Mouse (Mus musculus): ENCODE results near the gene Ccnjl. TPM values are rescaled to one million over a fixed set of nuclear protein-coding genes. Genes with fewer than 3 reads are reported as not detected.
A peak's percentile ranks its signal among the peaks of the same experiment; 100 is the strongest.

The Ccnjl gene
- polyA plus RNA-seq, 1 experiment from 2014 or later = 13.5 TPM

- Histone ChIP-seq H3K4me3 (replicated peaks) (no peak overlapping the region), H3K9ac (no peak overlapping the region), H3K4me1 (0 out of 2 replicates have a peak, but pooled peaks cover 6% of the 10 kb centered on the region), H3K9me3 (no peaks in the 10 kb centered on the region), H3K36me3 (no peaks in the 10 kb centered on the region), H3K27me3 (replicated peaks) (no peaks in the 10 kb centered on the region), H3K27ac (no peak overlapping the region), H3K4me2 (no peak overlapping the region)
- WGBS = 70% methylated on average over 10 of the region's 10 CpGs
- no peak for ATAC-seq (ENCODE audit: insufficient read depth, low FRiP score, low read depth)
Observed at GRCm38 (mm10) chr11:43610006-43610661, 81.5 kb downstream of the Ccnjl start.

- H3K36me3 ChIP-seq = no peaks in the 10 kb centered on the region
- no peaks in the 10 kb centered on the region for H3K9me3 ChIP-seq
- no peak overlapping the region for H3K9ac ChIP-seq
- no peak overlapping the region for H3K4me2 ChIP-seq
- 0 out of 2 replicates have a peak, but pooled peaks cover 6% of the 10 kb centered on the region for H3K4me1 ChIP-seq
- no peak overlapping the region for H3K27ac ChIP-seq
- no peaks in the 10 kb centered on the region for H3K27me3 ChIP-seq (replicated peaks)
- WGBS = 70% methylated on average over 5 of the region's 5 CpGs
- H3K4me3 ChIP-seq (replicated peaks) = no peak overlapping the region
- ATAC-seq (ENCODE audit: insufficient read depth, low FRiP score, low read depth) = no peak
Observed at GRCm38 (mm10) chr11:43610662-43611033, 82.1 kb downstream of the Ccnjl start.

GRCm38 (mm10) chr11:43612834-43613488 lies 84.4 kb downstream of the Ccnjl start:
- H3K36me3 ChIP-seq = no peaks in the 10 kb centered on the region
- no peak overlapping the region for H3K9ac ChIP-seq
- H3K27me3 ChIP-seq (replicated peaks) = no peaks in the 10 kb centered on the region
- H3K4me2 ChIP-seq = no peak overlapping the region
- H3K27ac ChIP-seq = peak overlapping the region; percentile 41; the same call in 1 of the 2 replicates
- 26% methylated on average over 12 of the region's 12 CpGs for WGBS
- H3K4me3 ChIP-seq (replicated peaks) = no peak overlapping the region
- ATAC-seq (ENCODE audit: insufficient read depth, low FRiP score, low read depth) = peak; percentile 38; the same call in 1 of the 2 replicates
- peaks cover 13% of the 10 kb centered on the region for H3K4me1 ChIP-seq
- no peaks in the 10 kb centered on the region for H3K9me3 ChIP-seq

- H3K27me3 ChIP-seq (replicated peaks) = no peaks in the 10 kb centered on the region
- peak overlapping the region; percentile 65 for H3K27ac ChIP-seq
- no peaks in the 10 kb centered on the region for H3K36me3 ChIP-seq
- no peak overlapping the region for H3K9ac ChIP-seq
- ATAC-seq (ENCODE audit: insufficient read depth, low FRiP score, low read depth) = peak; percentile 34; the same call in 1 of the 2 replicates
- H3K4me1 ChIP-seq = peaks cover 14% of the 10 kb centered on the region
- no peak overlapping the region for H3K4me2 ChIP-seq
- no peaks in the 10 kb centered on the region for H3K9me3 ChIP-seq
- no peak overlapping the region for H3K4me3 ChIP-seq (replicated peaks)
- WGBS = 35% methylated on average over 5 of the region's 5 CpGs
Observed at GRCm38 (mm10) chr11:43617924-43618323, 89.3 kb downstream of the Ccnjl start.

- Histone ChIP-seq H3K9me3 (no peaks in the 10 kb centered on the region), H3K27ac (peak overlapping the region; percentile 65), H3K4me3 (replicated peaks) (no peak overlapping the region), H3K27me3 (replicated peaks) (no peaks in the 10 kb centered on the region), H3K4me1 (peaks cover 13% of the 10 kb centered on the region), H3K9ac (no peak overlapping the region), H3K36me3 (no peaks in the 10 kb centered on the region), H3K4me2 (no peak overlapping the region)
- peak; percentile 20; the same call in 1 of the 2 replicates for ATAC-seq (ENCODE audit: insufficient read depth, low FRiP score, low read depth)
- 58% methylated on average over 7 of the region's 7 CpGs for WGBS
Observed at GRCm38 (mm10) chr11:43618403-43618802, 89.8 kb downstream of the Ccnjl start.

- no peak overlapping the region for H3K27ac ChIP-seq
- H3K4me3 ChIP-seq (replicated peaks) = no peak overlapping the region
- no peak overlapping the region for H3K4me2 ChIP-seq
- no peaks in the 10 kb centered on the region for H3K9me3 ChIP-seq
- no peaks in the 10 kb centered on the region for H3K27me3 ChIP-seq (replicated peaks)
- H3K9ac ChIP-seq = no peak overlapping the region
- 63% methylated on average over 5 of the region's 5 CpGs for whole genome bisulfite sequencing
- H3K4me1 ChIP-seq = peaks cover 19% of the 10 kb centered on the region
- no peak for ATAC-seq (ENCODE audit: insufficient read depth, low FRiP score, low read depth)
- no peaks in the 10 kb centered on the region for H3K36me3 ChIP-seq
Observed at GRCm38 (mm10) chr11:43621769-43622168, 93.2 kb downstream of the Ccnjl start.

GRCm38 (mm10) chr11:43624341-43624740 lies 95.8 kb downstream of the Ccnjl start:
- no peak for ATAC-seq (ENCODE audit: insufficient read depth, low FRiP score, low read depth)
- H3K4me1 ChIP-seq = peaks cover 14% of the 10 kb centered on the region
- WGBS = 97% methylated on average over 1 of the region's 1 CpGs

GRCm38 (mm10) chr11:43626300-43626926 lies 97.8 kb downstream of the Ccnjl start:
- Histone ChIP-seq H3K4me3 (replicated peaks) (peak overlapping the region; percentile 16), H3K27ac (peak overlapping the region; percentile 70), H3K4me2 (peak overlapping the region; percentile 53), H3K9me3 (no peaks in the 10 kb centered on the region), H3K27me3 (replicated peaks) (no peaks in the 10 kb centered on the region), H3K4me1 (peaks cover 14% of the 10 kb centered on the region), H3K9ac (no peak overlapping the region), H3K36me3 (no peaks in the 10 kb centered on the region)
- WGBS = 10% methylated on average over 12 of the region's 12 CpGs
- ATAC-seq (ENCODE audit: insufficient read depth, low FRiP score, low read depth) = peak; percentile 64

More at GRCm38 (mm10) chr11:43624341-43624740, 95.8 kb downstream of the Ccnjl start:
- Histone ChIP-seq H3K9me3 (no peaks in the 10 kb centered on the region), H3K36me3 (no peaks in the 10 kb centered on the region), H3K9ac (no peak overlapping the region), H3K27me3 (replicated peaks) (no peaks in the 10 kb centered on the region), H3K4me2 (no peak overlapping the region), H3K27ac (no peak overlapping the region), H3K4me3 (replicated peaks) (no peak overlapping the region)

GRCm38 (mm10) chr11:43626927-43627645 lies 98.5 kb downstream of the Ccnjl start:
- H3K36me3 ChIP-seq = no peaks in the 10 kb centered on the region
- H3K9me3 ChIP-seq = no peaks in the 10 kb centered on the region
- H3K4me1 ChIP-seq = peaks cover 14% of the 10 kb centered on the region
- no peaks in the 10 kb centered on the region for H3K27me3 ChIP-seq (replicated peaks)
- WGBS = 41% methylated on average over 18 of the region's 18 CpGs
- H3K4me3 ChIP-seq (replicated peaks) = 0 out of 2 replicates have a peak overlapping the region, but pooled peaks have one; percentile 16
- no peak overlapping the region for H3K9ac ChIP-seq
- no peak for ATAC-seq (ENCODE audit: insufficient read depth, low FRiP score, low read depth)
- H3K4me2 ChIP-seq = peak overlapping the region; percentile 53
- H3K27ac ChIP-seq = peak overlapping the region; percentile 70

- Histone ChIP-seq H3K9me3 (no peaks in the 10 kb centered on the region), H3K4me3 (replicated peaks) (no peak overlapping the region), H3K4me2 (no peak overlapping the region), H3K36me3 (no peaks in the 10 kb centered on the region), H3K27ac (no peak overlapping the region), H3K27me3 (replicated peaks) (no peaks in the 10 kb centered on the region), H3K4me1 (peaks cover 22% of the 10 kb centered on the region), H3K9ac (no peak overlapping the region)
- no peak for ATAC-seq (ENCODE audit: insufficient read depth, low FRiP score, low read depth)
- WGBS = 83% methylated on average over 9 of the region's 9 CpGs
Observed at GRCm38 (mm10) chr11:43631645-43632044, 103.1 kb downstream of the Ccnjl start.

GRCm38 (mm10) chr11:43632566-43632965 lies 104.0 kb downstream of the Ccnjl start:
- no peak overlapping the region for H3K4me2 ChIP-seq
- no peaks in the 10 kb centered on the region for H3K27me3 ChIP-seq (replicated peaks)
- no peaks in the 10 kb centered on the region for H3K36me3 ChIP-seq

More at GRCm38 (mm10) chr11:43632566-43632965, 104.0 kb downstream of the Ccnjl start:
- Histone ChIP-seq H3K27ac (0 out of 2 replicates have a peak overlapping the region, but pooled peaks have one; percentile 68), H3K4me3 (replicated peaks) (no peak overlapping the region), H3K4me1 (peaks cover 13% of the 10 kb centered on the region), H3K9ac (no peak overlapping the region), H3K9me3 (no peaks in the 10 kb centered on the region)
- ATAC-seq (ENCODE audit: insufficient read depth, low FRiP score, low read depth) = no peak
- 39% methylated on average over 4 of the region's 4 CpGs for WGBS

Data from stomach, embryonic 15.5 days (tissue).